Mouse (Mus musculus) Muller cell, postnatal 12 days (primary cell): Measurements from ENCODE around the gene Msl1.
A peak's percentile ranks its signal among the peaks of the same experiment; 100 is the strongest.

Source experiments
- DNase-seq: peaks from one replicate; pipeline ENCODE4 v3.0.0-alpha.2; 2015; ENCODE audit errors: inconsistent ontology term

Gene Msl1

DNA sequence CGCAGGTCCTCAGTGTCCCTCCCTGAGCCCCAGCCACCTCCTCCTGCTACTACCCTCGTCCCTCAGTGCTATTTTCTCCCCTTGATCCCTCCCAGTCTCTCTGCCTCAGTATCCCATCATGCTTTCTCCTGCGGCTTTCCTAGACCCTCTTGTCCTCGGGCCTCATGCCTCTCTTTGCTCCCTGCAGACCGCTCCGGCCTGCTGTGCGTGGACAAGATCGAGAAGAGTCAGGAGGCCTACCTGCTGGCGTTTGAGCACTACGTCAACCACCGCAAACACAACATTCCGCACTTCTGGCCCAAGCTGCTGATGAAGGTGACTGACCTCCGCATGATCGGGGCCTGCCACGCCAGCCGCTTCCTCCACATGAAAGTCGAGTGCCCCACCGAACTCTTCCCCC lies 31.2 kb upstream of the Msl1 start:
- no peak for DNase-seq

DNA sequence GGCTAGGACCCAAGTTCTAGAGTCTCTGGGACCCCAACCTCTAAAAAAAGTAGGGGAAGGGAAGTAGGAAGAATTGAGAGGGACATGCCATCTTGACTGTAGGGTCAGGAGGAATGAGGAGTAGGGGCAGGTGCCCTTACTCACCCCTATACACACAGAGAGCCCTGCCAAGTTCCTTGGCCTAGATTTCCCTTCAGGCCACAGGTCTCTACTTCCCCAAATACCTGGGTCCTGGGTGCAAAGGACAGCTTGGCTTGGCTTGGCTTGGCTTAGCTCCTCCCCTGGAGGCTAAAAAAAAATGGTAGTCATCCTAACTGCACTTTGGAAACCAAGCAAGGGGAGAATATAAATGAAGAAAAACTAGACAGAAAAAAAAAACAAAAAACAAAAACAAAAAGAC lies 30.6 kb upstream of the Msl1 start:
- DNase-seq, result no peak

DNA sequence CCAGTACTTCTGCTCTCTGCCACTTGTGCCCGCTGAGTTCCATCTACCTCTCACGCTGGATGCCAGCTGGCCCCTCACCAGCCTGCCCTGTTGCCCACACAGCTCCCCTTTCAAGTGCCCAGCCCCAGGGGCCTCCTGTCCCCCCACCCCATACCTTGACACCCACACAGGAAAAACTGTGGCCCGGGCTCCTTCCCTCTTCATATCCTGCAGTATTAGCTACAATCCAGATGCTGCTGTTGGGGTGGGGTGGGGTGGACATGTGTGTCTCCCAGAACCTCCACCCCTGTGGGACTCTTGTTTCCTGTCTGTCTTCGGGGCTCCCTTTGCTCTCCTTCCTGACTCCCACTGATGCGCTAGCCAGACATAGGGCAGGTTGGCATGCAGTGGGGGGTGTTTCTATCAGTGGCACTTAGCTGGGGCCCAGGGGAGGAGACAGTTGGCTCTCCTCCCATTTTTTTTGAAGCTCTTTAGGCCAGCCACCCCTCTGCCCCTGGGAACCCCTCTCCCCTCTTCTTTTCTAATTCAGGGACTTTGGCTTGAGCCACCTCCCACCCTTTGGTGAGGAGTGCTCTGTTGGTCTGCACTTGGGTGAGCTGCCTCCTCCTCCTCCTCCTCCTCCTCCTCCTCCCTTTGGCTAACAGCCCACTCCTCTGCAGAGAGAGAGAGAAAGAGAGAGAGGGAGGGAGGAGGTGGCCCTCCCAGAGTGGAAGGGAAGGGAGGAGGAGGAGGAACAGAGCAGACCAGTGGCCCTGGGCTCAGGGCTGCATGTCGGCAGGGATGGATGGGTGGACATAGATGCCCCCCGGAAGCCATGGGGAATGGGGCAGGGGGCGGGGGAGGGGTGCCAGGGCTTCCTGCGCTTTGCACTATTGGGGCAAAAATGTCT lies 29.7 kb upstream of the Msl1 start:
- no peak for DNase-seq

DNA sequence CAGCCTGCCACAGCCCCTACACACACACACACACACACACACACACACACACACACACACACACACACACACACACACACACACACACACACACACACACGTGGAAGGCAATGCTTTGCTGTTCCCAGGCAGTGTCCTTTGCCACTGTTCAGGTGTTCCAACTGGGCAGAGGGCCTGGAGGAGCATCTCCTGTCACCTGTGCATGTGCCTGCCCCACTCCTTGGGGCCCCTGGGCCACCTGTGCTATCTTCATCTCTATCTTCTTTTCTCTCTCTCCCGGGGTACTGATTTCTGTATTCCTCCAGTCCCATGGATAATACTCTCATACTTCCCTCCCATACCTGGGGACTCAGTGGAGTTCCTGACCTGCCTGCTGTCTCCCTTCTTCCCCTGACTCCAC lies 29.0 kb upstream of the Msl1 start:
- DNase-seq, result no peak

DNA sequence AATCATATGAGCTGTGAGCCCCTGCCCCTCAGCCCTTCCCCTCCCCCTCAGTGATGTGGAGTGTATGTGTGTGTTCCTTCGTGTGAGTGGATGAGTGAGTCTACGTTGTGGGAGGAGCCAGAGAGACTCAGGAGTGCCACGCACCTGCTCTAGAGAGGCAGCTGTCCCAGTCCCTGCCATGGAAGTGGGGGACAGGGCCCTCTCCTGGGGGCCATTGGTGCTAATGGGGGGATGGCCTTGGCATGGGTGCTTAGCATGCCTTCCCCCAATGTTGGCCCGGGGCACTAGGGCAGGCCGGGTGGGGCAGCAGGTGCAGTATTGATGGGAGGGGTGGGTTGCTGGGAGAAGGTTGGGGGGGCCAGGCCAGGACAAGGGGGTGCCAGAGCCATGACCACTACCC lies 28.5 kb upstream of the Msl1 start:
- no peak for DNase-seq

DNA sequence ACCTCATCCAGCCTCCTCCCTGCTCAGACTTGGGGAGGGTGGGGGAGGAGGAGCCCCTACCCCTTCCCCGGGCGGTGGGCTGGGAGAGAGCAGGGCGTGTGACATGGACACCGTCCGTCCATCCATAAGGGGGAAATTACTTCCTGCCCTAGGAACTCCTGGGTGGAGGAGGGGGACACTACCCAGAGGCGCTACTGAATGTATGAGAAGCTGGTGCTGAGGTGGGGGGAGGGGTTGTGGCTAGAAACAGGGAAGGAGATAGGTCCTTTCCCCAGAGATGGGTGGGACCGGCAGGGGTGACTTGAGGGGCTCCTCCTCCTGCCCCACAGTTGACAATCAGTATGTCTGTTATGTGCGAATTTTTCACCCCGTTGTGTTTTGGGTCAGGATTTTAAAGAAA lies 28.0 kb upstream of the Msl1 start:
- peak; percentile 84 for DNase-seq

DNA sequence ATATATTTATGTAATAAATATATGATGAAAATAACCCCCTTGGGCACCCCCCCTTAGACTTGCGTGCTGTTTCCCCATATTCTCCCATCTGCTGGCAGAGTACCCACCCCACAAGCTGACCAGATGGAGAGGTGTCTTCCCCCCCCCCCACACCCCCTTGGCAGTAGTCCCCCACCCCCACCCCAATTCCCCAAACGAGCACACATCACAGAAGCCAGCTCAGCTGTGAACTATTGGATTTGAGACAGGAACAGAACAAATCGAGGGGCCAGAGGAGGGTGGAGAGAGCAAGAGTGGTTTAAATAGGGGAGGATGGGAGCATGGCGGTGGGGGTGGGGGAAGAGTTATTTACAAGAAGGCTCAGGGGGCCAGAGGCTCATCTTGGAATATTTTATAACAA lies 27.6 kb upstream of the Msl1 start:
- no peak for DNase-seq

DNA sequence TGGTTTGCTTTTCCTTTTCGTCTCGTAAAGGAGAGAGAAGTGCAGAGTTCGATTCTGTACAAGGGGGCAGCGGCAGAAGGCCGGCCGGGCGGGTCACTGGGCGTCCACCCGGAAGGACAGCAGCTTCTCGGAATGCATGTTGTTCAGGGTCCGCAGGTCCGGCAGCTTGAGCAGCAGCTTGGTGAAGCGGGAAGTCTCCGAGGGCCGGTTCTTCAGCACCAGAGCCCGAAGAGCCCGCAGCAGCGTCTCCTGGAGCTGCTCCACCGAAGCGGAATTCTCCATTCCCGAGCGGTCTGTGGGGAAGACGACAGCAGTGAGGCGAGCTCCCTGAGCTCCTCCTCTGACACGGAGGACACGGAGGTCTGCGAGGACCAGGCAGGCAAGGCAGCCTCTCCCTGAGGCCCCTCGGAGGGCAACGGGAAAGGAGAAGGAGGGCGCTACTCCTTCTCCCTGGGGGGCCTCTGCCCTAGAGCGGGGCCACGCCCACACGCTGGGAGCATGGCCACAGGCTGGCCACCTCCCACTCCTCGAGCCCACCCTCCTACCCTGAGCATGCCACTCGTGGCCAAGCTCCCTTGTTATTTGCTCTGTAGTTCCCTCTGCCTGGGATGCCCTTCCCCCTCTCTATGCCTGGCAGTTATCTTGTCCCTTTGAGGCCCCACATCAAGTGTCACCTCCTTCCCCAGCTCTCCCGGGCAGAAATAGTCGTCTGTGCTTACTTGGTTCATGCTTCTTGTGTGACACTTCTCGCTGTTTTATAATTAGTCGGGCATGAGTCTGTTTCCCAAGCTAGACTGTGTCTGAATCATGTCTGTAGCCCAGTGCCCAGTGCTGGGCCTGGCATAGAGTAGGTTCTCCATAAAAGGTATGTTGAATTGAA lies 26.9 kb upstream of the Msl1 start:
- peak; percentile 54 for DNase-seq

DNA sequence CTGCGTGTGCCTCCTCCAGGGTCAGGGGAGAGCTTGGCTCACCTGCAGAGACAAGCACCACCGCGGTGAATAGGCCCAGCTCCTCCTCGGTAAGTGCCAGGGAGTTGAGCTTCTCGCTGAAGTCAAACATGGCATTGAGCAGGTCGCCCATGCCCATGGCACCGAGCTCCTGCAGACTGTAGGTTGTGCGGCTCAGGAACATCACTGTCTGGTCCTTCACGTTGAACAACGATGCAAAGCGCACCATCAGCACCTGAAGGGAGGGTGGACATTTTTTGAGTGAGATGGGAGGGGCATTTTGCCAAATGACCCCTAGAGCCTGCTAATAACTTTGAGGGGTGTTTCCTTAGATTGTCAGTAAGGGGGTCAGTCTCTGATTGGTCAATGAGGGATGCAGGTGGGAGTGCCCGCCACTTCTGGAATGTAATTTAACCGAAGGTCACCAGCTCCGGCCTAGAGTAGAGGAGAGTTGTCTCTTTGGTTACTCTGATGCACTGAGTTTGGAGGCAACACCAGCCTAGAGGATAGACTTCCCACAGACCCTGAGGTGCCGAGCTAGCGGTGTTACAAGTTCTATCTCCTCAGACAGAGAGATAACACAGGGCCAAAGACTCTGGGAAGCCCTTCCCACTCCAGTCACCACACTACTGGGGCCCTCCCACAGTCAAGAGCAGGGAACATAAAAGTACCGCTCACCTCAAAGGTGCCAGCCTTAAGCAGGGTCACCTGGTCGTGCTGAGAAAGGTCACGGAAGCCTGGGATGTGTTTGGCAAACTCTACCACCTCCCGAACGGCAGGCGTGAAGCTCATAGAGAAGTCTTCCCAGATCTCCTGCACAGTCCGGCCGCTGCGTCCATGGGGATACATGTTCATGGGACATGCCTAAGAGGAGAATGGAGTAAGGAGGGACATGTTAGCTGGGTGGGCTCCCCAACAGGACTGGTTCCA lies 26.0 kb upstream of the Msl1 start:
- no peak for DNase-seq

DNA sequence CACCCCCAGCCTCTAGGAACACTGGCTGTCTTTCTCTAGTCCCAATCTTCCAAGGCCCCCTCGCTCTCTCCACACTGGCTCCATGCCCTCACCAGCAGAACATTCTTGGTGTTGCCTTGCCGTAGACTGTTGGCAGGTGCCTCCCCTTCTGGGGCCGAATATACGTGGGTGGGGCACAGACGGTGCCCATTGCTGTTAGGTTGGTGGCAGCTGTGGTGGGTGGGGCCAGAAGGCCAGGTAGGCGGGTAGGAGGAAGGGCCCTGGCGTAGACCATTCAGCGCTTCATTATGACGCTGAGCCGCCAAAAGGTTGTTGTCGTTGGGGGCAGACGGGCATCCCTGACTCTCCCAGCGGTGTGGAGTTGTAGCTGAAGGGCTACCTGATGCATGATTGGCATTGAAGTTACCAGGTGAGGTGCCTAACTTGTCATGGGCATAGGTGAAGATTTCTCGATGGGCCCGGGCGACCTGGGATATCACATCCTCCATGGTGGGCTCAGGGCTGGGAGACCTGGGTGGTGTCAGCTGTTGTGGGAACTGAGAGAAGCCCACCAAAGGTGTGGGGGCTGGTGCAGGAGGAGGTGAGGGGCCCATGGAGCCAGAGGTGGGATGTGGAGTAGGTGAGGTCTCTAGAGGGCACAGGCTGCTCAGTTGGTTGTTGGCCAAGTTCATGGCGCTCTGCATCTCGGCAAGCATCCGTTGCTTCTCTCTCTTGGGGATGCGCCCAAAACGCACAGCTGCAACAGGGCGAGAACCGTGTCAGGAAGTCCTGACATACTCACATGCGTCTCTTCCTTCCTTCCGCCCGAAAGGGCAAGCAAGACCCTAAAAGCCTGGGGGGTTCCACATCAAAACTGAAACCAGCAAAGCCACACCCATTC lies 25.0 kb upstream of the Msl1 start:
- DNase-seq, result no peak

DNA sequence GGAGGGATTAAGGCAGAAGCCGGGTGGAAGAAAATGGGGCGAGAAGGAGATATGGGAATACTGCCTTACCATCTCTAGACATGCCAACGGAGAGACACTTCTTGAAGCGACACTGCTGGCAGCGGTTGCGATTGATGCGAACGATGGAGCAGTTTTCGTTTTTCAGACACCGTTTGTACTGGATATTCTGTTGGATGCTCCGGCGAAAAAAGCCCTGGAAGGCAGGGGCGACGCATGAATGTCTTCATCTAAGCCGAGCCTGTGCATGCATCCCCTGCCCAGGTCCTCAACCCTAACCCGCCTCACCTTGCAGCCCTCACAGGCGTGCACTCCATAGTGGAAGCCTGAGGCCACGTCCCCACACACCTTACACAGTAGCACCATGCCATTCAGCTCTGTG lies 24.2 kb upstream of the Msl1 start:
- no peak for DNase-seq

DNA sequence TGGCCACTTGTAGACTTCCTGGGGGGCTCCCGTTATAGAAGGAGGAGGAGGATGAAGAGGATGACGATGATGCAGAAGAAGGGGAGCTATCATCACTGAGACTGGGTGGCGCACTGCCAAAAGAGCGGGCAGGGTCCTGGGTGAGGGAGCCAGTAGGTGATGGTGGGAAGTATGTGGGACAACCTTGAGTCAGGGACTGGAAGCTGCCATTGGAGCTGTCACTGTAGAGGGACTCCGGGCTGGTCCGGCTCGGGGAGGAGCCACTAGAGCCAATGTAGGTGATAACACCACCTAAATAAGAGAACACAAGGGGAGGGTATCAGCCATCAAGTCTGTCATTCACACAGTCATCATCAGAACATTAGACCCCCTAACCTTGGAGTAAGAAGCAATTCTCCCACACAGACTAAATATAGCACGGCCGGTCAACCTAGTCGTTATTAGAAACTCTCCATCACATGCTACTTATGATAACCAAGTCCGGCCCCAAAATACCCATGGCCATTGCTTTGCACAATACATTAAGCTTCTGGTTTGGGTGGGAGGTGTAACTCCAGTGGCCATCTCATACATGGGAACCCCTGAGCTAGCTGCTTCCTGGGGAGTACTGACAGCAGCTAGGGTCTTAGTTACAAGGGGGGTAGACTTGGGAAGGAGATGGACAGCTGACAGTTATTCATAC lies 23.3 kb upstream of the Msl1 start:
- no peak for DNase-seq

DNA sequence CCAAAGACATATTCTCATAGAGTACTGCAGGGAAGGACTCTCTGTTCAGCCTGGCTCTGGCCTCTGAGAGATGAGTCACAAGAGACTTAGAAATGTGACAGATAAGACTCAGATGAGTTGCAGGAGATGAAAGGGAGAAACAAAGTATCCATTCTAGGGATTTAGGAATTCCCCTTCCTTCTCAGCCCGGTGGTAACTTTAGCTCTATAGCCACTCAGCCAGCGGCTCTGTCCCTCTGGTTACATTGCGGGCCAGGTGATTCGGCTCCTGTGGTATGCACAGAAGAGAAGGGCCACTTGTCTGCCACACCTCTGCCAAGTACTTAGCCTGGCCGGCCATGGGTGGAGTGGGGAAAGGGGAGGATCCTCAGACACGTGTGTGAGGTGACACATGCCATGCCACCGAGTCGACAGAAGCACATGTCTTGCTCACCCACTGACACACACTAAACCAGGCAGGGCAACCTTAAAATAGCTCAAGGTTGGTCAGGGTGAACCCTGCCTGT lies 22.6 kb upstream of the Msl1 start:
- peak; percentile 92 for DNase-seq

DNA sequence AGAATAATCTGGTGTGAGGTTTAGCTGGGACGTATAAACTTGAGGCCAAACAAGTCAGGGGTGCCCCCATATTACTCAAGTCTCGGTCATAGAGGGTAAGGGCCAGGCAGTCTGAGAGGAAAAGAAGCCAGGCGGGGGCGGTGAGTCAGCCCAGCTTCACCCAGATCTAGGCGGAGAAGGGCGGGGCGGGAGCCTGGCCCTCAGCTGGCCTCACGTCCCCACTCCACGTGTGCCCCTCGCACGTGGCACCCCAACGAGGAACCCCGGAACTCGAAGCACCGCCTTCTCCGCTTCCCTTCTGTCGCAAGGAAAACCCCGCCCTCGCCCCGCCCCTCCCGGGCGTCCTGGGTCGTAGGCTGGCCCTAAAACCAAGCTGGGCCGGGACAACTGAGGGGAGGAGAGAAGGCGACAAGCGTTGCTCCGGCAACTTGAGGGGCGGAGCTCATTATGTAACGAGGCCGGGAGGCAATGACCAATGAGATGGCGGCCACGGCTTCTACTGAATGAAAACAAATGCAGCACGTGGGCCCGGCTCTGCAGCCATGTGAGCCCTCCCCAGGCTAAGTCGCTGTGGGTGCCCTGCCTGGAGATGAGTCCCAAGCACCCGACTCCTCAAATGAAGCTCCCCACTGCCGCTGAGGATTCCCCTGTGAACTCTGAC lies 21.6 kb upstream of the Msl1 start:
- DNase-seq, result peak; percentile 100

DNA sequence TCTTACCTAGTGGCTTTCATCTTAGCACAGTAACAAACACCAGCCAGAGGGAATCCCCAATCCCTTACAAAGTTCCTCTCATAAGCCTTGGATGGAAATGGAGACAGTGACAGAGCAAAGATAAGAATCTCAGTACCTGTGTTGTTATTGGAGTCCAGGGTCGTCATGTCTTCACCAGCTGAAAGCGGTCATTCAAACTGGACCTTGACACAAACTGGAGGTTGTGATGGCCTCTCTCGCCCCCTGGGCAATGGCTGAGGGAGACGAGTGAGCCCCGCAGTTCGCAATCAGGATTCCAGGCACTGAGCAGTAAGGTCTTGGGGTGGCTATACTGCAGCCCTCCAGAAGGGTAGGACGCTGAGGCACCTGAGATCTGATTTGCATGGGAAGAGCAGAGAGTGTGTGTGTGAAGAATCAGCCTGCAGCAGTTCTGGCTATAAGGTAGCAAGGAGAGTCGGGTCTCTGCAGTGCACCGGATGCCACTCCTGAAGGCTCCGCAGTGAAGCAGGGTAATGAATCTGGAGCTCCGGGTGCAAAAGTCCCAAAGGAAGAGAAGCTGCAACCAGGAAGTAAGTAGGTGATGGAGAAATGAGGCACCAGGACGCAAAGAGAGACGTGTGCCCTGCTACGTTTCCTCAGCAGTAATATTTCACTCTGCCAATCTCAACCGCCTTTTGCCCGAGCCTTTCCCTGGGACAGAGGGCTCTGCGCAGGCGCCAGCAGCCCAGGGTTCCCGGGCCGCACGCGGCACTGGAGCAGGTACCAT lies 20.6 kb upstream of the Msl1 start, which contains the start of gene Nr1d1:
Gene Nr1d1, minus strand, starts transcription at position 752 of the 766 bp plus-strand sequence.
- DNase-seq, result no peak

DNA sequence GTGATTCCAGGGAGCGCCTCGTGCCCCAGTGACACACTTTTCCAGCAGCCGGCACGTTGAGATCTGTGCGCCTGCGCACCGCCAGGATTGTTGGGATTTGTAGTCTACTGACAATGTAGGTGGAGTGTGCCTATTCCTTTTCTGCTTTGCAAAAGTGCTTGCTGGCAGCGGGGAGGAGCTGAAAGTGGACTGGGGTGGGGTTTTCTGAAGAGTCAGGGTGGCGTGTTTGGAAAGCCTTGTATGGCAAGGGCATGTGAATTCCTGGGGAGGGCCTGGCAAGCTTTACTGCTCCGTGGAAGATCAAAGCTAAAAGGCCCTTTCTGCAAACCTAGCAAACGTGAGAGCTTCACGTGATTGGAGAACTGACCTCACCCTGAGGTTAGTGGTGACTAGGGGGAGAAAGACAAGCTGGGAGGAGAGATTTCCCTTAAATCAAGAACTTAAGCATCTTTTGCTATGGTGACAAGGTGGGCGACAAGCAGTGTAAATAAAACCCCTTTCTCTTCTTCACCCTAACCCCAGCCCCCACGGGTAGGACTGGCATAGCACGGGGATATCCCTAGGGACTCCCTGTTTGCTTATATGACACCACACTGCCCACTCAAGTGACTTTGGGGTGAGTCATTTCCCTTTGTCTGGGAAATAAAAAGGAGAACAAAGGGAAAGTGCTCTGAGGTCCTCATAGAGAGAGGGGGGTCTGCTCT lies 19.8 kb upstream of the Msl1 start:
- DNase-seq, result peak; percentile 99

DNA sequence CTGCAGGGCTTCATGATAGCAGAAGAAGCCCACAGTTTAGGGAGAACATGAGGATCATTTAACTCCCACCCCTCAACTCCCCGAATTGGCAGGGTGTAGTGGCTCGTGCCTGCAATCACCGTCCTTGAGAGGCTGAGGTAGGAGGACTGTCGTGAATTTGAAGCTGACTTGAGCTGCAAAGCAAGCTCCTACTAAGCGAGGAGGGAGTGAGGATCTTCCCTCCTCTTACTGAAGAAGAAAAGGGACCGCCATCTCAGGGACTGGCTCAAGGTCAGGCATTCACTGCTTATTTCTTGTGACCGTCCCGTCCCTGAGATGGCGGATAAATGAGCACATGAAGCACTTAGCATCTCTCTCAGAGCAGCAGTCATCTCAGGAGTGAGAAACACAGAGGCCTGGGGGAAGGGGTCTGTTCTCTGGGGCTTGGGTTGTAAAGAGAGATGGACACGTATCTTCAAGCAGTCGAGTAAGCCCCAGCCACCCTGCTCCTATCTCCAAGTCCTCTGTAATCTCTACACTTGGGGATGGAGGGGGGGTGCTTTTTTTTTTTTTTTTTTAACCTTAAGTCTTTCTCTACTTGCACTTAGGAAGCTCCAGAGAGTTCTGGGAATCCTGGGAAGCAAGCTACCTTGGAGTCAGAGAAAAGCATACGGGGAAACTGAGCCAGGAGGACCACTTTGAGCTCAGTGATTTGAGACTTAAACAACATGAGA lies 19.1 kb upstream of the Msl1 start:
- no peak for DNase-seq
